18 mouse cellular contexts compared by ENCODE assay signal in the genomic region with DNA sequence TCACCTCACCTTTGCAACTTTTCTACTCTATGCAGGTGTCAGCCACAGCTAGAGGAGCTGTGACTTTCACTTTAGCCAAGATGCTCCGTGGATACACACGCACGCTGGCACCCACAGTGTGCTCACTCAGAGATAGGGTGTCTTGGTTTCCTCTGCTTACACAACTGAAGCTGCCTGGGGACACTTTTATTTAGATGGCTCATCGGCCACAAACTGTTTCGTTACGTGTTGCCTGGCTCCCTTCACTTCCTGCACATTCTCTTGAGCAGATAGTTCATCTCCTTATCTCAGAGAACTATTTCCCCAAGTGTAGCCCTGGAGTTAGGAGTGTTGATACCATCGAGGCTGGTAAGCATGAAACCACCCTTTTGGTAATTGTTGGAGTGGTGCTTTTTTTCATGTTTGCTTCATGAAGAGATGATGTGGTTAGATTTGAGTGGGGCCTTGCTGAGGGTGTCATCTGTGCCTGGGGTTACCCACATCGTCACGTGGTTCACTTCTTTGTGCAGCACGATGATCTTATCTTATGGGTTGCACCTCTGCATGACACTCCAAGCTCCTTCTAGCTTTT.
DNase-seq lines count a peak whose midpoint lies in the region; ATAC-seq and TF ChIP-seq lines count a peak whose summit lies in the region.
"Had no signal": no experiment of that assay in that cellular context is flagged by ENCODE, and none has a peak within 500 bp of the region (broad histone marks: within the 10 kb centered on the region; RNA-seq: fewer than 3 reads in every experiment).

No protein-coding gene starts in this region.

- no peak overlapping the region for H3K9ac ChIP-seq in forebrain, embryonic 16.5 days (replicated peaks; ENCODE audit: low read depth, low read length)
- H3K9ac ChIP-seq: hindbrain, embryonic 12.5 days had no signal

- TF ChIP-seq CTCF in small intestine, adult 2 months (IDR thresholded peaks at IDR 0.05; ENCODE audit: extremely low read depth, insufficient read length, insufficient replicate concordance, low read depth, low read length) = no peak

- no peaks in the 10 kb centered on the region for H3K4me1 ChIP-seq in small intestine, adult 2 months (ENCODE audit: control insufficient read depth, insufficient read depth, insufficient read length, low read length)
- H3K4me1 ChIP-seq in forebrain, embryonic 16.5 days (replicated peaks; ENCODE audit: control insufficient read depth, insufficient read depth, low read length) = no peaks in the 10 kb centered on the region

- WGBS in small intestine, adult 2 months = 71% methylated on average over 10 of the region's 10 CpGs
- WGBS in forebrain, embryonic 16.5 days = 92% methylated on average over 10 of the region's 10 CpGs

- no peaks in the 10 kb centered on the region for H3K36me3 ChIP-seq in small intestine, adult 2 months (ENCODE audit: control insufficient read depth, insufficient read depth, low read length)
- H3K36me3 ChIP-seq in forebrain, embryonic 16.5 days (ENCODE audit: control insufficient read depth, insufficient read depth) = no peaks in the 10 kb centered on the region
- H3K36me3 ChIP-seq: heart, embryonic 10.5 days; hindbrain, embryonic 12.5 days had no signal

- H3K4me2 ChIP-seq in forebrain, embryonic 16.5 days (ENCODE audit: low read length) = no peak overlapping the region
- H3K4me2 ChIP-seq: hindbrain, embryonic 12.5 days; midbrain, embryonic 11.5 days had no signal

- H3K9me3 ChIP-seq in forebrain, embryonic 16.5 days (ENCODE audit: control insufficient read depth, low read length) = no peaks in the 10 kb centered on the region; the same call in 1 of the 2 replicates
- H3K9me3 ChIP-seq: heart, embryonic 10.5 days; hindbrain, embryonic 12.5 days had no signal

- peak; percentile 8 to 10 for DNase-seq in spleen, adult 18-20 months
- DNase-seq in spleen, postnatal 4 days (ENCODE audit: low spot score in 2 of 2) = no peak
- peak; percentile 94 for DNase-seq in induced T-regulatory cell, adult 2 months (ENCODE audit: low read depth)
- DNase-seq in thymus, postnatal 4 days = peak; percentile 69
- DNase-seq in left cerebral cortex, postnatal 14 days (ENCODE audit: low spot score in 2 of 2) = no peak
- DNase-seq in frontal cortex, postnatal 10 days (ENCODE audit: low spot score in 2 of 2) = no peak
- DNase-seq: adrenal gland, adult 2 months; cerebellum, adult 9-11 months; kidney, postnatal 25 days; lung, adult 2 months had no signal

- intact Hi-C loops in left cerebral cortex, postnatal 14 days (cut with DNase I) = no loop called here

- H3K27ac ChIP-seq in small intestine, adult 2 months (ENCODE audit: insufficient read depth, low read depth, low read length) = 0 out of 2 replicates have a peak overlapping the region, but pooled peaks have one; percentile 15
- no peak overlapping the region for H3K27ac ChIP-seq in forebrain, embryonic 16.5 days (ENCODE audit: low read length)
- H3K27ac ChIP-seq: heart, embryonic 10.5 days; hindbrain, embryonic 12.5 days had no signal

- no peak overlapping the region for H3K4me3 ChIP-seq in small intestine, adult 2 months (ENCODE audit: low read depth, low read length)
- H3K4me3 ChIP-seq in forebrain, embryonic 16.5 days (replicated peaks; ENCODE audit: low read length) = no peak overlapping the region
- H3K4me3 ChIP-seq: erythroblast, embryonic 14.5 days; heart, embryonic 10.5 days; hindbrain, embryonic 12.5 days had no signal

- no peak for TF ChIP-seq POLR2A in small intestine, adult 2 months (IDR thresholded peaks at IDR 0.05; ENCODE audit: low read depth, low read length)

- H3K27me3 ChIP-seq in small intestine, adult 2 months (ENCODE audit: control insufficient read depth, insufficient read depth, low read length) = no peaks in the 10 kb centered on the region
- H3K27me3 ChIP-seq in forebrain, embryonic 16.5 days (replicated peaks; ENCODE audit: control insufficient read depth, insufficient read depth, low read length) = no peaks in the 10 kb centered on the region
- H3K27me3 ChIP-seq: hindbrain, embryonic 12.5 days had no signal

- ATAC-seq in forebrain, embryonic 16.5 days = no peak
- ATAC-seq: intestine, postnatal 0 days; Patski had no signal

Comparison
In these comparisons a context has a peak if more than half of its experiments do, and no peak if none do; other contexts are left out.
1. DNase-seq: peak in spleen, adult 18-20 months (2 of 2), induced T-regulatory cell, adult 2 months (single experiment) and thymus, postnatal 4 days (single experiment); none in spleen, postnatal 4 days (0 of 2), left cerebral cortex, postnatal 14 days (0 of 2) and frontal cortex, postnatal 10 days (0 of 2).